Mouse (Mus musculus) layer of hippocampus, adult 9-10 months (tissue): ENCODE measurements at regions not wholly inside any gene's neighbourhood (a gene's known extent, or its start where the extent isn't known, plus 50 kb on each side); places are given as distances from the start of the nearest gene placed in this dataset.
"Not testable (repeated sequence)": the region's sequence is repeated elsewhere in the genome, so short reads cannot be mapped to it uniquely, and the experiment has no call there.

Source experiments
- DNase-seq: peaks from one replicate; pipeline ENCODE4 v3.0.0; 2022; ENCODE audit warnings: low spot score

- no peak for DNase-seq
Measured at GRCm38 (mm10) chr5:148706323-148707120, 153.9 kb upstream of the Ubl3 start.

- DNase-seq, result no peak
Measured at GRCm38 (mm10) chr5:148704769-148705168, 152.2 kb upstream of the Ubl3 start.

GRCm38 (mm10) chr5:148701859-148702258 lies 149.3 kb upstream of the Ubl3 start:
- no peak for DNase-seq

GRCm38 (mm10) chr5:148701001-148701400 lies 148.4 kb upstream of the Ubl3 start:
- DNase-seq, result no peak

- DNase-seq, result no peak
Measured at GRCm38 (mm10) chr5:148700240-148700639, 147.7 kb upstream of the Ubl3 start.

DNA sequence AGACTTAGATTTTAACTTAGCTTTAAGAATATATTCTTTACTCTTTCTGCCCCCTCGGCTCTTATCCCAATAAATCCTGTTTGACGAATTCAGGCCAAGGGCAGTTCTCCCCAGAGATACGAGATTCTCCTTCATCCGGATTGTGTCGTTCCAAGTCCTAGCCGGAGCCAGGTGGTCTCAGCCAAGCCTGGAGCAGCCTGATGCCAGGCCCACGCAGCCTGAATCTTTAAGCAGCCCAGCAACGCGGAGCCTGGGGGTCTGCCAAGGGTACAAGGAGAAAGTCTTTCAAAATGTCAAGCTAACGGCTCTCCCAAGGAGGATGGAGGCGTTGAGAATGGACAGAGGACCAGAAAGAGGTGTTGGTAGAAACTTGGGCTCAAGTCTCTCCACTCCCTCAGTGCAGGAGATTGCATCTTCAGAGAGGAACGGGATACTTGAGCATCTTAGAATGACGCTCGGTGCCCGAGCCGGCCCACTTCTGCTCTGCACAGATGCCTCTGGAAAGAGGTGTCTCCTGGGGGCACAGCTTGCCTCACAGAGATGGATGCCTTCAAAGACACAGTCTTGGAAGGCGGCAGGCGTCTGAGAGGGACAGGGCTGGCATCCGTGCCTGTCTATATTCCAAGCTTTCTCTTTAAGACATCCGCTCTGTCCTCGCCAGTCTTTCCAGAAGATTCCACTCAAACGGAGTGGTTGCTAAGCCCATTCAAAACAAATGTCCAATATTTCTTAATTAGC lies 145.2 kb upstream of the Ubl3 start:
- DNase-seq, result no peak

GRCm38 (mm10) chr5:148694352-148694751 lies 141.8 kb upstream of the Ubl3 start:
- DNase-seq, result no peak

DNA sequence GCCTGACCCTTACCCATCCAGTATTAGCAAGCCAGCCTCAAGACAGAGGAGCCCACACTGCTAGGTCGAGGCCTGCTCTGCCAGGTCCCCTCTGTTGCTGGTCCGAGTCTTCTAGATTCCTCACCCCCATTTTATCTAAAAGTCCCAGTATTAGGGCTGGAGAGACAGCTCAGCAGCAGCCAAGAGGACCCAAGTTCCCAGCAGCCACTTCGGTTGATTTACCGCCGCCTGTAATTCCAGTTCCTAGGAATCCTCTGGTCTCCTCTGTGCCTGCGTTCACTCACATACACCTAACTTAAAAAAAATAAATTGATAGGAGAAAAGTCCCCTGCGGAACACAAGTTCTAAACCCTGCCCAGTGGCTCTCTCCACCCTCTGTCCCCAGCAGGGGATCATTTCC lies 138.9 kb upstream of the Ubl3 start:
- no peak for DNase-seq

DNA sequence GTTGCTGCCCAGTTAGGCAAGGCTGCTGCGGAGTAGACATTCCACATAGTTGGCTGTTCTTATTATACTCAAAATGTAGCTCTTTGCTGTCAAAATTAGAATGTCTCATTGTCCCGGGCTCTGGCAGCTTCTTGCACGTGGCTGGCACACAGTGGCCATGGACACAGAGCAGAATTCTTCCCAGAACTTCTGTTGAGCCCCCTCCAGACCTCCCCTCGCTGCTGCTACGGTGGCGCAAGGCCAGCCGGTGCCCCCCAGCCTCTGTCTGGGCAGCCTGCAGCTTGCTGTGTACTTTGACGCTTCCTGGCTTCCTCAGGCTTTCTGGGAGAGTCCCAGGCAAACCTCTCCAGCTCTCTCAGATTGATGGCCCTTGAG lies 138.2 kb upstream of the Ubl3 start:
- no peak for DNase-seq

- DNase-seq, result no peak
Measured at GRCm38 (mm10) chr5:148690158-148690822, 137.7 kb upstream of the Ubl3 start.

DNA sequence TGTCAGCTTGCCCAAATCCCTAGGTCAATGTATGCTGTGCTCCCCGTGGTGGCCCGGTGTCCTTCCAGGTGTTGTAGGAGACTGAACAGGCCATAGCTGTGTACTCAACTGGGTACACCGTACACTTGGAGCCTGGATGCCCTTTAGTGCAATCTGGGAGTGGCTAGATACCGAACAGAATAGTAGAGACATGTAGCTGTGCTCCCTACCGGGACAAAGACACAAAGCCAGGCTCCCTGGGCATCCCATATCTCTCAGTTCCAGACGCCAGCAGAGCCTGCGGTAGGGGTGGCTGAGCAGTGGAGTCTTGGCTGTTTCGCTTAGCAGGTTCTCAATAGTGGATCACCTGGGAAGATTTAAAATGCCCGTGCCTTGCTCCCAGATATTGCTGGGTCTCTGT lies 136.7 kb upstream of the Ubl3 start:
- DNase-seq, result no peak

GRCm38 (mm10) chr5:148688501-148688900 lies 135.9 kb upstream of the Ubl3 start:
- DNase-seq, result no peak

DNA sequence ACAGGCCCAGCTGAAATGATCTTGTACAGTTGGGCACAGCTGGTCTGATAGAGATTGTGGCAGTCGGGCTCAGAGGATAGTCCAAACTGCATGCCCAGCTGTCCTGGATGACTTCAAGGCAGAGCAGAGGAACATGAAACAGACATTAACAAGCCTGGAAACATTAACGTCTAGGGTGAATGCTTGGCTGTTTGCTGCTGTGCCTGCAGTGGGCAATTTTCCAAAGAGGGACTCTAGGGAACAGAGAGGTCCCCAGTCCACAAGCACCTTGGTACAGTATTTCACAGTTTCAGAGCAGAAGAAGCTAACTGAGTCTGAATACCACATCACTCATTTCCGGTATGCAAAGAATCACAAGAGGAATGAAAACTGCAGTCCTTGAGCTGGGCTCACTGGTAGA lies 135.2 kb upstream of the Ubl3 start:
- DNase-seq, result no peak

- no peak for DNase-seq
Measured at GRCm38 (mm10) chr5:148684216-148684615, 131.6 kb upstream of the Ubl3 start.

- no peak for DNase-seq
Measured at GRCm38 (mm10) chr5:148682553-148682952, 130.0 kb upstream of the Ubl3 start.

GRCm38 (mm10) chr5:148680341-148680740 lies 127.8 kb upstream of the Ubl3 start:
- DNase-seq, result no peak

DNA sequence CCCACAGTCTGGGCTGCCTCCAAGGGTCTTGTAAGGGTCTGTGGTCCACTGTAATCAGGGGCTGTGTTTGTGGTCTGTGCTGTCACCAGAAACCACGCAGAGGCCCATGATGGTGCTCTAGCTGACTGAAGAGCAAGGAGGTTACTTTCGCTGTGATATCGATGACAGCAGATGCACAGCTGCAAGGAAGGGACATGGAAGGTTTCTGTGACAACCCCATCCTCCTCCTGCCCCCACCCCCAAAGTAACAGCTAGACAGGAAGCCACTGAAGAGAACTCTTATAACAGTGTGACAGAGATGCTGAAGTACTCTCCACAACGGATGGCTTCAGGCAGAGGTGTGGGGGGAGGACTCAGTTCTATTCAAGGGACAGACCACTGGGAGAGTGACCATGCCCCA lies 127.0 kb upstream of the Ubl3 start:
- no peak for DNase-seq

- not testable (repeated sequence) for DNase-seq
Measured at GRCm38 (mm10) chr5:148678285-148678937, 125.8 kb upstream of the Ubl3 start.

DNA sequence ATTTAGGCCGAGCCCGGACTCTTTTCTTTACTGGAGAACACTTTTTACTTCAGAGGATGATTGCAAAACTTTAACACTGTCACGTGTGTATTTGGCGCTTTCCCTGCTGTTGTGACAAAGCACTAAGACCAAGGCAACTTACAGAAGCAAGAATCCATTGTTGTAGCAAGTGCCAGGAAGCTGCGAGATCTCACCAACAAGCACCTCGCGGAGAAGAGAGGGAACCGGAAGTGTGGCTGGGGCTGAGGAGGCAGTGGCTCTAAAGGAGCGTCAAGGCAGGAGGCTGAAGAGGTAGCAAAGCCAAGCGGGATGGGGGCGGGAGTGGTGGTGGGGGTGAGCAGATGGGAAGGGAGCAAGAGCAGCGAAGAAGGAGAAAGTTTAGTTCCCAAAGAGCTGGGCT lies 121.7 kb upstream of the Ubl3 start:
- DNase-seq, result no peak

DNA sequence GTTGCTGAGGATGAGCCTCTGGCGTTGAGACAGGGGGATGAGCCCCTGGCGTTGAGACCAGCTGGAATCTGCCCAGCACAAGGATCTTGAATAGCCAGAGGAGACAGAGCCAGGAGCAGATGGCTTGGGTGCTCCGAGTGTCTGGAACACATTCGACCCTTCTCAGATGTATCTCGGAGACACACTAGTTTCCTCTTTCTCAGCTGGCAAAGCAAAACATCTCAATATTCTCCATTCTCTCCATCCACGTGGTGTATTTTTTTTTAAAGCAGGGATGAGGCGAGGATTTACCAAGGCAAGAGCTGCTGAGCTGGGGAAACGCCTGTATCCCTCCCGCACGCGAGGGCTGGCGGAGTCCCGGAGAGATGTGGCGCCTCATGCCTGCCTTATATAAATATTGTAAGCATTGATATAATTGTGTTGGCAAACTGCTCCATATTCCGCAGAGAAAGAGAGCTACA lies 109.7 kb upstream of the Ubl3 start:
- no peak for DNase-seq

DNA sequence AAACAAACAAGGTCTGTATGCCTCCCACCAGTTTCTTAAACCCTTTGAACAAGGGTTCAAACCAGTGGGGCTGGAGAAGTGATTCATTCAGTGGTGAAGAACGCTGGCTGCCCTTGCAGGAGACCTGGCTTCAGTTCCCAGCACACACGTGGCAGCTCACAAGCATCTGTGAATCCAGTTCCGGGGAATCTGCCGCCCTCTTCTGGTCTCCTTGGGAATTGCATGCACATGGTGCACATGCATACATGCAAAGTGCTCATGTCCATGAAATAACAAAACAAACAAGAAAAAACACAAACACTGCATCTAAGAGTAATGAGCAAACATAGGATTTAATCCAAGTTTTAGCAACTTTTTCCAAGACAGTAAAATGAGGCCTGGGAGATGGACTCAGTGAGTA lies 108.5 kb upstream of the Ubl3 start:
- DNase-seq, result no peak

GRCm38 (mm10) chr5:148657936-148658640 lies 105.5 kb upstream of the Ubl3 start:
- DNase-seq, result no peak
